Comparison of ENCODE assay signal across 8 mouse cellular contexts in genomic region chr4:134510845-134511411, GRCm38 (mm10). TPM values are rescaled to one million over a fixed set of nuclear protein-coding genes. Genes with fewer than 3 reads are reported as not detected.
A peak's percentile ranks its signal among the peaks of the same experiment; 100 is the strongest.
DNase-seq lines count a peak whose midpoint lies in the region; ATAC-seq lines count a peak whose summit lies in the region.

TSS of gene Aunip (plus strand) at chr4:134510999.

- H3K4me1 ChIP-seq in heart, embryonic 15.5 days (replicated peaks), result peaks cover 37% of the 10 kb centered on the region
- H3K4me1 ChIP-seq in liver, embryonic 15.5 days (replicated peaks), result peaks cover 84% of the 10 kb centered on the region
- peaks cover 10% of the 10 kb centered on the region for H3K4me1 ChIP-seq in neural tube, embryonic 11.5 days (ENCODE audit: control insufficient read depth, insufficient read depth, low read length)
- H3K4me1 ChIP-seq in stomach, embryonic 16.5 days (ENCODE audit: control insufficient read depth, insufficient read depth, low read length), result peaks cover 10% of the 10 kb centered on the region

- H3K4me2 ChIP-seq in heart, embryonic 15.5 days, result peak within 1 kb of the TSS; percentile 97
- H3K4me2 ChIP-seq in liver, embryonic 15.5 days, result peak within 1 kb of the TSS; percentile 92
- H3K4me2 ChIP-seq in neural tube, embryonic 11.5 days (ENCODE audit: low read depth), result peak within 1 kb of the TSS; percentile 73
- peak within 1 kb of the TSS; percentile 88 for H3K4me2 ChIP-seq in stomach, embryonic 16.5 days (ENCODE audit: low read depth, low read length)

- H3K36me3 ChIP-seq in heart, embryonic 15.5 days, result no peaks in the 10 kb centered on the region
- H3K36me3 ChIP-seq in liver, embryonic 15.5 days (replicated peaks), result peaks cover 11% of the 10 kb centered on the region
- no peaks in the 10 kb centered on the region for H3K36me3 ChIP-seq in neural tube, embryonic 11.5 days (ENCODE audit: control insufficient read depth, insufficient read depth, low read length)
- no peaks in the 10 kb centered on the region for H3K36me3 ChIP-seq in stomach, embryonic 16.5 days (ENCODE audit: control insufficient read depth, insufficient read depth, low read length)

- no peaks in the 10 kb centered on the region for H3K9me3 ChIP-seq in heart, embryonic 15.5 days (replicated peaks)
- H3K9me3 ChIP-seq in liver, embryonic 15.5 days (replicated peaks), result no peaks in the 10 kb centered on the region
- H3K9me3 ChIP-seq in neural tube, embryonic 11.5 days (ENCODE audit: control insufficient read depth, low read length), result no peaks in the 10 kb centered on the region
- H3K9me3 ChIP-seq in stomach, embryonic 16.5 days (replicated peaks; ENCODE audit: control insufficient read depth, low read length), result no peaks in the 10 kb centered on the region

- peak within 1 kb of the TSS; percentile 51 for H3K27ac ChIP-seq in heart, embryonic 15.5 days
- peak within 1 kb of the TSS; percentile 91 for H3K27ac ChIP-seq in liver, embryonic 15.5 days (replicated peaks)
- no peak within 1 kb of the TSS for H3K27ac ChIP-seq in neural tube, embryonic 11.5 days (ENCODE audit: low read depth, low read length)
- H3K27ac ChIP-seq in stomach, embryonic 16.5 days (ENCODE audit: low read length), result 0 out of 2 replicates have a peak within 1 kb of the TSS, but pooled peaks have one; percentile 23

- no peaks in the 10 kb centered on the region for H3K27me3 ChIP-seq in heart, embryonic 15.5 days
- no peaks in the 10 kb centered on the region for H3K27me3 ChIP-seq in liver, embryonic 15.5 days
- H3K27me3 ChIP-seq in neural tube, embryonic 11.5 days (ENCODE audit: control insufficient read depth, insufficient read depth, low read length), result no peaks in the 10 kb centered on the region
- no peaks in the 10 kb centered on the region for H3K27me3 ChIP-seq in stomach, embryonic 16.5 days (ENCODE audit: control insufficient read depth, insufficient read depth, low read length)

- peak within 1 kb of the TSS; percentile 70 for H3K9ac ChIP-seq in heart, embryonic 15.5 days
- peak within 1 kb of the TSS; percentile 79 for H3K9ac ChIP-seq in liver, embryonic 15.5 days
- peak within 1 kb of the TSS; percentile 57 for H3K9ac ChIP-seq in neural tube, embryonic 11.5 days (ENCODE audit: low read length)
- peak within 1 kb of the TSS; percentile 71 for H3K9ac ChIP-seq in stomach, embryonic 16.5 days (ENCODE audit: low read length)

- H3K4me3 ChIP-seq in heart, embryonic 15.5 days, result peak within 1 kb of the TSS; percentile 75
- H3K4me3 ChIP-seq in liver, embryonic 15.5 days (replicated peaks), result peak within 1 kb of the TSS; percentile 71
- peak within 1 kb of the TSS; percentile 50 for H3K4me3 ChIP-seq in neural tube, embryonic 11.5 days (ENCODE audit: low read depth, low read length)
- peak within 1 kb of the TSS; percentile 65 for H3K4me3 ChIP-seq in stomach, embryonic 16.5 days (replicated peaks; ENCODE audit: low read length)

- peak; percentile 91 for ATAC-seq in heart, embryonic 15.5 days (replicated peaks; ENCODE audit: insufficient number of reproducible peaks, insufficient read depth, low FRiP score, low read depth)
- ATAC-seq in liver, embryonic 15.5 days (ENCODE audit: insufficient read depth), result peak; percentile 83
- ATAC-seq in neural tube, embryonic 11.5 days (ENCODE audit: insufficient read depth, low FRiP score, low TSS enrichment), result peak; percentile 93
- ATAC-seq in stomach, embryonic 16.5 days (ENCODE audit: insufficient read depth, low FRiP score), result peak; percentile 95

- WGBS in heart, embryonic 15.5 days, result under 1% methylated on average over 42 of the region's 42 CpGs
- under 1% methylated on average over 42 of the region's 42 CpGs for WGBS in liver, embryonic 15.5 days (ENCODE audit: insufficient replicate concordance)
- under 1% methylated on average over 41 of the region's 42 CpGs for WGBS in neural tube, embryonic 11.5 days
- WGBS in stomach, embryonic 16.5 days, result under 1% methylated on average over 42 of the region's 42 CpGs

- peak; percentile 38 to 51 for DNase-seq in CD8-positive naive resting alpha-beta T cell, adult 2 months (ENCODE audit: low read depth in 2 of 2, low spot score in 2 of 2)
- DNase-seq in c-Kit-negative CD71-positive TER-119-positive erythroid progenitor cells, embryonic 14.5 days (ENCODE audit: low read depth, low spot score), result peak; percentile 83
- DNase-seq in fibroblast of lung, adult 2 months (ENCODE audit: low read depth), result peak; percentile 63
- peak; percentile 93 for DNase-seq in kidney, postnatal 14 days
- DNase-seq in neural tube, embryonic 11.5 days (ENCODE audit: low spot score), result peak; percentile 96

RNA-seq across cellular contexts. Expression of gene Aunip, which starts in this region (rescaled TPM):
- 7.3 and 7.9 TPM in 2 replicates for polyA plus RNA-seq in heart, embryonic 15.5 days (2015; fragmentation: Nextera tagmentation; extraction: Ambion mirVana)
- 14.0 and 18.9 TPM in 2 replicates for polyA plus RNA-seq in liver, embryonic 15.5 days (2015; fragmentation: Nextera tagmentation; extraction: Ambion mirVana)
- 6.5 and 8.1 TPM in 2 replicates for polyA plus RNA-seq in neural tube, embryonic 11.5 days (2014; fragmentation: Nextera tagmentation; extraction: Ambion mirVana)
- polyA plus RNA-seq in stomach, embryonic 16.5 days (2015; fragmentation: Nextera tagmentation; extraction: Ambion mirVana), result 10.0 and 11.8 TPM in 2 replicates

Comparison
In these comparisons a context has a peak if more than half of its experiments do, and no peak if none do; other contexts are left out.
1. DNase-seq: peak in every context shown above with its lines; median percentile 96 in neural tube, embryonic 11.5 days; 93 in kidney, postnatal 14 days; 83 in c-Kit-negative CD71-positive TER-119-positive erythroid progenitor cells, embryonic 14.5 days; 63 in fibroblast of lung, adult 2 months; 44 in CD8-positive naive resting alpha-beta T cell, adult 2 months.